Mouse (Mus musculus) cerebellum, adult 2 months (tissue): ENCODE data around the gene Tgfbr3.

Experiments used
- CTCF ChIP-seq: fragments of 200-500 bp; IDR thresholded peaks from 2 replicates; pipeline ENCODE4 v1.5.1; 2011; ENCODE audit warnings: low read depth, mild to moderate bottlenecking, control low read depth, low read length, moderate library complexity, borderline replicate concordance; ENCODE audit not compliant: insufficient read depth
- POLR2A ChIP-seq: fragments of 200-500 bp; IDR thresholded peaks from 2 replicates; pipeline ENCODE4 v1.6.1; 2011; ENCODE audit warnings: low read length, control low read depth, borderline replicate concordance; ENCODE audit not compliant: insufficient read depth

- TF ChIP-seq CTCF (no peak), POLR2A (no peak)
These were observed 89.2 kb downstream of the Tgfbr3 start for GRCm38 (mm10) chr5:107200221-107200635.
